Mouse (Mus musculus) adrenal gland, adult 2 months (tissue): ENCODE measurements at regions not wholly inside any gene's neighbourhood (a gene's known extent, or its start where the extent isn't known, plus 50 kb on each side); places are given as distances from the start of the nearest gene placed in this dataset.

Source experiments
- DNase-seq: peaks from one replicate; pipeline ENCODE4 v3.0.0; 2021

DNA sequence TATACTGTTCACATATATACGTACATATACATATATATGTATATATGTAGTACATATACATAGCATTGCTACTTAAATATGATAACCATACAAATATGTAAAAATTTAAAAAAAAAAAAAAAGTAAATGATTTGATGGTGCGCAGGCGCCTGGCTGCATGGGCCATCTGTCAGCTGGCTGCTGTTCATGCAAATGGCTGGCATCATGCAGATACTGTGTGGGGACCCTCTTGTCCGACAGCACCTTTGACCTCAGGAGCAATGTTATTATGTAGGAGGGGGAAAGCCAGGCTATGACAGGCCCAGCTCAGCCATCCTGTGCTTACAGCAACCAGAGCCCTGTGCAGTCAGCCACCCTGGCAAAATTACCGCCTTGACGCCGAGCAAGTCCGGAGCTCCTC lies 65.1 kb upstream of the Tnrc6c start:
- no peak for DNase-seq

DNA sequence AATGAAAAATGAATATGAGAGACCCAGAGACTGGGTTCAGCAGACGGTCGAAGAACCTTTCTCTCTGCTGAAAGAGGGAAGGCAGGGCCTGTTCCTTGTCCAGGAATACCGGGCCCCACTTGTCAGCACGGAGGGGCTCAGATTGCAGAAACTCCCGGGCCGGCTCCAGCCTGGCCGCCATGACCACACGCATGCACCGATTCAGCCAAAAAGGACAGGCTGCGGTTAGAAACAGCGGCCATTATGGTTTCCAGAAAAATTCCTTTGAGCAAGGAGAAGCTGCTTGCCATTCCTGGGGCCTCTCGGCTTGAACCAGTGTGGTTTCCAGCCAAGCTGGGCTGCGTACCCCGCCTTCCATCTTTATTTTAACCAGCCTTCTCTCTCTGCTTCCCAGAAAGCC lies 64.7 kb upstream of the Tnrc6c start:
- no peak for DNase-seq

DNA sequence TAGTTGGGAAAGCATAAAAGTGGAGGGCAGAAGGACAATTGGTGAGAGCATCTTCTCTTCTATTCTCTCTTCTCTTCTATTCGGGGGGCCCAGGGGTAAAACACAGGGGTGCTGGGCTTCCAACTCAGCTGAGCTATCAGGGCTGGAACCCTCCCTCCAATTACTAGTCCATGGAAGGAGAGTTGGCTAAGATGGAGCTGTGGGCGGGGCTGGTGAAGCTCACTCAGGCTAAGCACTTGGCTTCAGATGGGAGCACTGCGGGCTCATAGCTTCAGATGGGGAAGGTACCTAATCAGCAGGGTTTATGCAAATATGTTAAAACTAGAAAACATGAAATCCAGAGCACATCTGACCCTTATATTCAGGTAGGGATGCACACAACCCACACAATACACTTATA lies 61.5 kb upstream of the Tnrc6c start:
- DNase-seq: no peak

DNA sequence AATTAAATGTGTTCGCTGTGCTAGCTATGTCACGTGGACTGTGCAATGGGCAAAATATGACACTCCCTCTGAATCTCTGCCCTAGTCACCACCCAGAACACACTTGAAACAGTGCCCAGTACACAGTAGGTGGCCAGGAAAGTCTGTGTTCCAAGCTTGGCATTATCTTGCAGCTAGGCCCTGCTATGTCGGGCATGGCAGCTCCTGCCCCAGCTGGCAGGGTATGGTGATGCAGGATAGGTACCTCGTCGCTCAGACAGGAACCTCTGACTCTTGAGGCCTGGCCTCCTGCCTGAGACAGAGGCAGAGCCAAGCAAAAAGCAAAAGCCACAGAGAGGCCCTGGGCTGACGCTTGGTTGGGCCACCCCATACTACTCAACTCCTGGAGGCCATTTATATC lies 57.9 kb upstream of the Tnrc6c start:
- DNase-seq: peak; percentile 48

DNA sequence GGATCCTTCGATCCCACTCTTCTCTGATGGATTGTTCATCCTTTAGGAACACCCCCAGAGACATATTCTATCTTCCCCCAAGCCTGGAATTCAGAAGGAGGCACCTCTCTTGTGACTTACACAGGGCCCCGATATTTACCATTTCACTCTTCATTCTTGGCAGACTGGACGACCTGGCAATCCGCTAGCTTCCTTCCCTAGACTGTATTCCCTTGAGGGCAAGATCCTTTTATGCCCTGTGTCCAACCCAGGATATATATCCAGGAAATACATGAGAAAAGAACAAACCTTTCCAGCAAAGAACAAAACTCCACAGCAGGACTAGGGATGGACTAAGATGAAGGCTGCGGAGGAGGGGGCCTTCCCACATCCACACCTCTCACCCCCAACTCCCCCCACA lies 56.3 kb upstream of the Tnrc6c start:
- no peak for DNase-seq

DNA sequence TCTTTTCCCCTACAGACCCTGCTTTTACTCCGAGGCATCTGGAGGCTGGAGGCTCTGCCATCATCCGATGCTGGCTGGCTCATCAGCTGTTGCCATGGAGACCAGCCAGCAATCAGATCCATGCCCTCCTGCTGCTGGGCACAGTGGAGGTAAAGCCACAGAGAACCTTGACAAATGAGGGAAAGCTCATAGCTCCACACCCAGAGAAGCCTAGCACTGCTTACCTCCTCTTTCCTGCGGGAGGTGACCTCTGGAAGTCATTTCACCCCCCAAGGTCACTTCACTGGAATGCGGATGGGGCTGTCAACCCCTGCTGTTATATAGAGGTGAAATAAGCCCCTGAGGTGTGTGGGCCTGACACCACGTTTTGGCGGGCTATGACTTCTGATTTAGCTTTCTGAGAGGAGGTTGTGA lies 55.9 kb upstream of the Tnrc6c start:
- DNase-seq: peak; percentile 28

DNA sequence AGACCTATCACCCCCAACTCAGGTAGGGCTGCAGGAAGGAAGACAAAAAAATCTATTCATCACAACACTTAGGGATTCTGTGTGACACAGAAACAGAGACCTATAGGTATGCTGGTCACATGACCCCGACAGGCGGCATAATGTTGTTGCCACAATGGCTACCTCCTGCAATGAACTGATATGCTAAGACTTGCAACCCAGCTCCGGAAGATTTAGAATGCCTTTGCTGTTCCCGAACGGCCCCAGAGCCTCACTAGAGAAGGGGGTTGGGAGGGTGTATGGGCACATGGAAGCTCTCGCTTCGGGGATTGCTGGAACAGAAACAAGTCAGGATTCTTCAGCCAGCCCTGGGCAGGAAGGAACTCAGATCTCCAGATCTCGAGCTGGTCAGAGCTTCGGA lies 55.5 kb upstream of the Tnrc6c start:
- DNase-seq: peak; percentile 25

DNA sequence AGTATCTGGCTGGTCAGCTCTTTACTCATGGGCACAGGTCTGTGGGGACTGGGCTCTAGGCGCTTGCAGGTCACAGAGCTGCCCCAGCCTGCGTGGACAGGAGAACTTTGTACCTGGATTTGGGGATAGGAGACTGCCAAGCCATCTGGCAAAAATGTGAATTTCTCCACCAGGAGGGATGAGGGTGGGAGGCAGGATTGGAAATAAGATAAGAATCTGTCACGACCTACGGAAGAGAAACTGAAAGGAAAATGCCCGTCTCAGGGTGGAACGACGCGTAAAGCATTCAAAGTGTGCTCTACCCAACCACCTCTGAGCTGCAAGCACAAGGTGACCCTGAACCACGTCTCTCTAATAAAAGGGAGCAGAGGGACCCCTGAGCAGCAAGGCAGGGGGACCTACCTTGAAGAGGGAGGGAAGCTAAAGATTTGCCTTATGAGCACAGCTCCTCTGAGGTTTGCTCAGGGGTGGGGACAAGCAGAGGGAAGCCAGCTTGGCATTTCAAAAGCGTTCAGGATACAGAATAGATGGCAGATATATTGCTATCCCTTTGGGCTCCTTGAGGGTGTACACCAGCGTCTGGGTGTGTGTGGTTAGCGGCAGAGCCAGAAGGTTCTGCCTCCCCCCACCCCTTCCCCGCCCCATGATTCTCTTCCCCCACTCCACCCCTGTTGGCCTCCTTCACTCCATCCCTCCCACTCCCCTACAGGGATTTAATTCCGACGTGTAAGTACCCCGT lies 54.9 kb upstream of the Tnrc6c start:
- DNase-seq: peak; percentile 35

DNA sequence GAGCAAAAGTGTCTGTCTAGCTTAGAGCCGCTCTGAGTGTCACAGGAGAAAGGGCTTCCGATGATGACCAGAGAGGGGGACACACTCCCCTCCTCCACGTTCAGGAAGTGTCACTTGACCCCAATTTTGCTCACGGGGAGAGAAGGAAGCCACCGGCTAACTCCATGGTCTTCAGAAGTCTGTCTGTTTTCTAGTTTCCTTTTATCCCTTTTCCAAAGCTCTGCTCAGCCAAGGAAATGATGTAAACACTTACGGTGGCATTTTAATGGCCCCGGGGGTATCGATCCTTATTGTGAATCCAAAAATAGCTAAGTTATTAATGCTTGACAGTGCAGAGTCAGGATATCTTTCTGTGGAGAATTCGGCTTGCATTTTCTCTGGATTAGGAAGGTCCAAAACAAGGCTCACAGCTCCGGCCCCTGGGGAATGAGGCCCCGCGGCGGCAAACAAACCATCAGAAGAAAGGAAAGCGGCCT lies 54.3 kb upstream of the Tnrc6c start:
- DNase-seq: no peak

DNA sequence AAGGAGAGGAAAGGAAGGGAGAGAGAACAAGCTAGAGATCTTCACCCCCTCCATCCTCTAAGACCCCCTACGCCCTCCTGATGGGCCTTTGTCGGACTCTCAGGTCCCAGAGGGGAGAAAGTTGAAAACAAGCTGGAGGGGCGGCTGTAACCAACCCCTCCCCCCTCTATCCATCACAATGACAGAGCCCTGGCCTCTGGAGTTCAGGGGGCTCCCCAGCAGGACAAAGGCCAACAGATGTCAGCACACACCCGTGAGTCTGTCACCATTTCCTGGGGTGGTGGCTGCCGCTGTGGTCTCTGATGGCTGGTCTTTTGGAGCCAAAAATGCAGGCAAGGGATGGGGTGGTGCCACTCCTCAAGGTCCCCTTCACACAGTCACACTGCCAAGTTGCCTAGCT lies 52.9 kb upstream of the Tnrc6c start:
- no peak for DNase-seq

DNA sequence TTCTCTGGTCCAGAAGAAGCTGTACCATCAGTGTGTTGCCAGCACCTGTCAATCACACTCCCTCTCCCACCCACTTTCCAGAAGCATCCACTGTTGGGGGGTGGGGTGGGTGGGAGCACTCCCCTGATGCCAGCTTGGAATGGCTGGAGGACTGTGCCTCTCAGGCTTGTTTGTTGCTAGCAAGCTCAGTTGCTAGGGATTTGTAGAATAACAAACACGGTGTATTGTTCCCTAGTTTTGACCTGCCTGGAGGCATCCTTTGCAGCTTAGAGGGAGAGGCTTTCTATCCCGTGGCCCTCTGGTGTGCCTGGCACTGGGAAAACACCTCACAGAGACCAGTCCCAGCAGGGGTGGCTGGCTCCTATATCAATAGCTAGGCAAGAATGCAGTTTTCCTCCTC lies 50.1 kb upstream of the Tnrc6c start:
- no peak for DNase-seq
